Mouse (Mus musculus) left cerebral cortex, postnatal 10 days (tissue): ENCODE measurements around the gene Ell2. TPM values are rescaled to one million over a fixed set of nuclear protein-coding genes. Genes with fewer than 3 reads are reported as not detected.
"Not testable (repeated sequence)": the region's sequence is repeated elsewhere in the genome, so short reads cannot be mapped to it uniquely, and the experiment has no call there.

Source experiments
- DNase-seq, 2 experiments: peaks; one replicate each; pipeline ENCODE4 v3.0.0; 2021 to 2022; ENCODE audit warnings: low spot score in 2 of 2, mixed read lengths in 1 of 2; ENCODE audit errors: extremely low spot score in 1 of 2
- intact Hi-C: fragments of 180-260 bp; cut with DNase I; formaldehyde crosslinking; loops from one replicate; pipeline ENCODE4 v1.15.1; 2025
- total RNA-seq, 2 experiments: library from RNA; stranded (reverse); gene quantifications; 2 replicates each; pipeline ENCODE4 v1.2.3; 2021

Gene Ell2
- 10 to 100 TPM; 26.0 to 34.8 TPM for total RNA-seq

GRCm38 (mm10) chr13:75706457-75706856 is at the start of gene Ell2:
Gene Ell2 (plus strand): TSS chr13:75706757.
- intact Hi-C loops = loop anchor here (10.0 kb wide), 1 partner anchor 168 kb away; no protein-coding TSS in a partner anchor
- DNase-seq = no peak

- DNase-seq = no peak
- intact Hi-C loops = no loop called here
Measured at GRCm38 (mm10) chr13:75685438-75685837, 21.1 kb upstream of the Ell2 start.

- intact Hi-C loops = no loop called here
- no peak for DNase-seq
Measured at GRCm38 (mm10) chr13:75686995-75687394, 19.6 kb upstream of the Ell2 start.

- intact Hi-C loops = no loop called here
- no peak for DNase-seq
Measured at GRCm38 (mm10) chr13:75691625-75692024, 14.9 kb upstream of the Ell2 start.

GRCm38 (mm10) chr13:75693081-75693480 is 13.5 kb upstream of the Ell2 start:
- intact Hi-C loops = no loop called here
- DNase-seq = no peak

GRCm38 (mm10) chr13:75702814-75703213 is 3.7 kb upstream of the Ell2 start:
- no peak for DNase-seq
- intact Hi-C loops = loop anchor here (10.0 kb wide), 1 partner anchor 172 kb away; no protein-coding TSS in a partner anchor

GRCm38 (mm10) chr13:75706882-75707816 is 592 bp downstream of the Ell2 start:
- DNase-seq = peak; percentile 85 to 95
- intact Hi-C loops = loop anchor here (10.0 kb wide), 1 partner anchor 168 kb away; no protein-coding TSS in a partner anchor

- intact Hi-C loops = loop anchor here (10.0 kb wide), 1 partner anchor 167 kb away; no protein-coding TSS in a partner anchor
- peak; percentile 13 to 67 for DNase-seq
Measured at GRCm38 (mm10) chr13:75707821-75708636, 1.5 kb downstream of the Ell2 start.

- no peak for DNase-seq
- intact Hi-C loops = loop anchor here (10.0 kb wide), 1 partner anchor 166 kb away; no protein-coding TSS in a partner anchor
Measured at GRCm38 (mm10) chr13:75708637-75709002, 2.1 kb downstream of the Ell2 start.

GRCm38 (mm10) chr13:75709026-75709778 is 2.6 kb downstream of the Ell2 start:
- intact Hi-C loops = loop anchor here (10.0 kb wide), 1 partner anchor 166 kb away; no protein-coding TSS in a partner anchor
- peak in 1 of 2 experiments; percentile 23 for DNase-seq

GRCm38 (mm10) chr13:75710152-75710551 is 3.6 kb downstream of the Ell2 start:
- DNase-seq = no peak
- intact Hi-C loops = no loop called here

- intact Hi-C loops, DNase-seq: not testable (repeated sequence)
Measured at GRCm38 (mm10) chr13:75711517-75711916, 5.0 kb downstream of the Ell2 start.

- intact Hi-C loops, DNase-seq: not testable (repeated sequence)
Measured at GRCm38 (mm10) chr13:75712544-75712943, 6.0 kb downstream of the Ell2 start.

- no peak for DNase-seq
- intact Hi-C loops = no loop called here
Measured at GRCm38 (mm10) chr13:75714407-75714806, 7.8 kb downstream of the Ell2 start.

- intact Hi-C loops = no loop called here
- DNase-seq = no peak
Measured at GRCm38 (mm10) chr13:75717638-75718302, 11.2 kb downstream of the Ell2 start.

- intact Hi-C loops = no loop called here
- no peak for DNase-seq
Measured at GRCm38 (mm10) chr13:75718376-75718775, 11.8 kb downstream of the Ell2 start.

GRCm38 (mm10) chr13:75719645-75720044 is 13.1 kb downstream of the Ell2 start:
- intact Hi-C loops = no loop called here
- no peak for DNase-seq
